Mouse (Mus musculus) lung, adult 2 months (tissue): ENCODE measurements at regions not wholly inside any gene's neighbourhood (a gene's known extent, or its start where the extent isn't known, plus 50 kb on each side); places are given as distances from the start of the nearest gene placed in this dataset.

Source experiments
- CTCF ChIP-seq: fragments of 200-500 bp; IDR thresholded peaks from 2 replicates; pipeline ENCODE4 v1.5.1; 2011; ENCODE audit warnings: mild to moderate bottlenecking, low read length, control low read depth; ENCODE audit not compliant: insufficient read depth
- POLR2A ChIP-seq: fragments of 200-500 bp; IDR thresholded peaks from 2 replicates; pipeline ENCODE4 v1.6.1; 2011; ENCODE audit warnings: low read depth, mild to moderate bottlenecking, control low read depth, low read length, borderline replicate concordance; ENCODE audit errors: extremely low read depth

GRCm38 (mm10) chr8:23531551-23532142 lies 1120.5 kb downstream of the Mrps31 start:
- TF ChIP-seq CTCF, result peak; percentile 39; the same call in 1 of the 2 replicates
- no peak for TF ChIP-seq POLR2A
